ENCODE assay signal across 17 mouse cellular contexts in the genomic region with DNA sequence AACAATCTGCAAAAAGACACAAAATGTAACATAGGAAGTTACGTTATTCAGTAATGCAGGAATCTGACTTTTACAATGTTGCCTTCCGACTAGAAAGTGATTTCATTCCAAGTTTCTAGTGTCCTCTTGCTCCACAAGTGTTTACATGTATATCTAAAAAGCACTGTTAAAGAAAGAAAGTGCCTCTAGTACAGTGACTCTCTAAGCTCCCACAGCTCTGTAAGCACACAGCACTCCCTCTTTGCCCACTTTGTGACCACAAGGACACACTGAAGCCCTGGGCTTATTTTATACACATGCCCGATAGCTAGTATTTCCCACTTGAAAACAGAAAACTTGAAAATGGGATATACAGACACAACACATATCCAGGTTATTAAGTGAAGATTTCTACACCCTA.
"Had no signal": no experiment of that assay in that cellular context is flagged by ENCODE, and none has a peak within 500 bp of the region (broad histone marks: within the 10 kb centered on the region; RNA-seq: fewer than 3 reads in every experiment).

No protein-coding gene starts in this region.

- H3K9ac ChIP-seq: liver, embryonic 13.5 days; liver, embryonic 15.5 days; liver, postnatal 0 days; lung, embryonic 15.5 days; midbrain, embryonic 13.5 days; midbrain, embryonic 15.5 days; neural tube, embryonic 12.5 days; stomach, embryonic 15.5 days had no signal

- H3K27ac ChIP-seq: liver, embryonic 13.5 days; liver, embryonic 15.5 days; lung, embryonic 15.5 days; macrophage; midbrain, embryonic 13.5 days; midbrain, embryonic 15.5 days; neural tube, embryonic 12.5 days; stomach, embryonic 15.5 days; stomach, postnatal 0 days had no signal

- H3K4me1 ChIP-seq: lung, embryonic 15.5 days; midbrain, embryonic 13.5 days; midbrain, embryonic 15.5 days; neural tube, embryonic 12.5 days; stomach, embryonic 15.5 days had no signal

- H3K4me3 ChIP-seq: liver, embryonic 13.5 days; liver, embryonic 15.5 days; lung, embryonic 15.5 days; megakaryocyte, embryonic 14.5 days; midbrain, embryonic 13.5 days; midbrain, embryonic 15.5 days; neural tube, embryonic 12.5 days; stomach, embryonic 15.5 days had no signal

- H3K9me3 ChIP-seq: liver, embryonic 13.5 days; liver, embryonic 15.5 days; lung, embryonic 15.5 days; megakaryocyte, embryonic 14.5 days; midbrain, embryonic 13.5 days; midbrain, embryonic 15.5 days; neural tube, embryonic 12.5 days; stomach, embryonic 15.5 days had no signal

- H3K36me3 ChIP-seq: midbrain, embryonic 13.5 days; midbrain, embryonic 15.5 days; neural tube, embryonic 12.5 days had no signal

- H3K4me2 ChIP-seq: liver, embryonic 11.5 days; liver, embryonic 13.5 days; liver, embryonic 15.5 days; lung, embryonic 15.5 days; midbrain, embryonic 11.5 days; midbrain, embryonic 13.5 days; midbrain, embryonic 15.5 days; neural tube, embryonic 12.5 days; stomach, embryonic 15.5 days had no signal

- DNase-seq: liver, embryonic 13.5 days; liver, postnatal 0 days; right cerebral cortex, postnatal 14 days; thymus, adult 2 months; thymus, postnatal 25 days; thymus, postnatal 4 days had no signal

- ATAC-seq: liver, postnatal 0 days; midbrain, embryonic 13.5 days; midbrain, embryonic 15.5 days had no signal

- H3K27me3 ChIP-seq: liver, embryonic 13.5 days; liver, embryonic 15.5 days; lung, embryonic 15.5 days; megakaryocyte, embryonic 14.5 days; midbrain, embryonic 13.5 days; midbrain, embryonic 15.5 days; neural tube, embryonic 12.5 days; stomach, embryonic 15.5 days had no signal
